Mouse (Mus musculus) embryonic facial prominence, embryonic 15.5 days (tissue): ENCODE data around the gene Gm21985. TPM values are rescaled to one million over a fixed set of nuclear protein-coding genes. Genes with fewer than 3 reads are reported as not detected.

Experiments used
- ATAC-seq: fragments of 200-750 bp; cut with Nextera tagmentation; 2 replicates; pipeline ENCODE4 v1.8.0; 2017; ENCODE audit warnings: low read depth, moderate TSS enrichment; ENCODE audit not compliant: insufficient number of reproducible peaks, low FRiP score, low TSS enrichment
- H3K27ac ChIP-seq: fragments of 300-500 bp; sonication (generic); replicated peaks from 2 replicates; pipeline ENCODE4 v1.5.1; 2015; ENCODE audit warnings: mild to moderate bottlenecking, inconsistent platforms
- H3K27me3 ChIP-seq: fragments of 300-500 bp; sonication (generic); 2 replicates; pipeline ENCODE4 v1.6.1; 2015; ENCODE audit warnings: inconsistent platforms
- H3K36me3 ChIP-seq: fragments of 300-500 bp; sonication (generic); 2 replicates; pipeline ENCODE4 v1.6.1; 2015; ENCODE audit warnings: mild to moderate bottlenecking, inconsistent platforms
- H3K4me1 ChIP-seq: fragments of 300-500 bp; sonication (generic); 2 replicates; pipeline ENCODE4 v1.6.1; 2015; ENCODE audit warnings: inconsistent platforms
- H3K4me2 ChIP-seq: fragments of 300-500 bp; sonication (generic); replicated peaks from 2 replicates; pipeline ENCODE4 v1.6.1; 2015; ENCODE audit warnings: mild to moderate bottlenecking, inconsistent platforms
- H3K4me3 ChIP-seq: fragments of 300-500 bp; sonication (generic); replicated peaks from 2 replicates; pipeline ENCODE4 v1.5.1; 2015; ENCODE audit warnings: mild to moderate bottlenecking, inconsistent platforms
- H3K9ac ChIP-seq: fragments of 300-500 bp; sonication (generic); 2 replicates; pipeline ENCODE4 v1.6.1; 2015; ENCODE audit warnings: inconsistent platforms
- H3K9me3 ChIP-seq: fragments of 300-500 bp; sonication (generic); replicated peaks from 2 replicates; pipeline ENCODE4 v1.6.1; 2016; ENCODE audit warnings: inconsistent platforms
- WGBS: fragments of 180-500 bp; shearing (Covaris S2); methylation state at CpG from one replicate; pipeline ENCODE4 v1.1.7; 2015; 5-methylcytosine and 5-hydroxymethylcytosine counted together
- polyA plus RNA-seq: library from polyadenylated mRNA; unstranded; fragments of >200 nt; fragmentation: Nextera tagmentation; extraction: Ambion mirVana; gene quantifications from 2 replicates; pipeline ENCODE4 v1.2.1, GENCODE M21; 2015

Gm21985 gene
- polyA plus RNA-seq, 1 experiment from 2014 or later = not detected

- no peak for ATAC-seq
- WGBS = 90% methylated on average over 6 of the region's 6 CpGs
- H3K4me2 ChIP-seq = no peak overlapping the region
- no peak overlapping the region for H3K9ac ChIP-seq
- H3K4me1 ChIP-seq = no peaks in the 10 kb centered on the region
- H3K27me3 ChIP-seq = no peaks in the 10 kb centered on the region
- no peak overlapping the region for H3K27ac ChIP-seq
- no peak overlapping the region for H3K4me3 ChIP-seq
- H3K9me3 ChIP-seq = no peaks in the 10 kb centered on the region
- peaks cover 23% of the 10 kb centered on the region for H3K36me3 ChIP-seq
Observed at GRCm38 (mm10) chr2:112337211-112337610, 71.1 kb downstream of the Gm21985 start.

GRCm38 (mm10) chr2:112339736-112340135 is 73.6 kb downstream of the Gm21985 start:
- Histone ChIP-seq H3K9me3 (no peaks in the 10 kb centered on the region), H3K4me2 (no peak overlapping the region), H3K4me1 (no peaks in the 10 kb centered on the region), H3K27me3 (no peaks in the 10 kb centered on the region), H3K36me3 (peaks cover 21% of the 10 kb centered on the region; the same call in 1 of the 2 replicates), H3K9ac (no peak overlapping the region), H3K27ac (no peak overlapping the region), H3K4me3 (no peak overlapping the region)
- ATAC-seq = no peak
- 82% methylated on average over 2 of the region's 2 CpGs for WGBS

- no peaks in the 10 kb centered on the region for H3K27me3 ChIP-seq
- no peak overlapping the region for H3K4me2 ChIP-seq
- no peak for ATAC-seq
- WGBS = 66% methylated on average over 3 of the region's 3 CpGs
- no peak overlapping the region for H3K9ac ChIP-seq
- H3K4me1 ChIP-seq = no peaks in the 10 kb centered on the region
- no peak overlapping the region for H3K4me3 ChIP-seq
- no peaks in the 10 kb centered on the region for H3K9me3 ChIP-seq
- H3K36me3 ChIP-seq = peaks cover 17% of the 10 kb centered on the region; the same call in 1 of the 2 replicates
- no peak overlapping the region for H3K27ac ChIP-seq
Observed at GRCm38 (mm10) chr2:112341117-112341516, 75.0 kb downstream of the Gm21985 start.

GRCm38 (mm10) chr2:112348246-112348645 is 82.1 kb downstream of the Gm21985 start:
- Histone ChIP-seq H3K4me3 (no peak overlapping the region), H3K4me2 (no peak overlapping the region), H3K36me3 (peaks cover 46% of the 10 kb centered on the region), H3K27ac (no peak overlapping the region), H3K9ac (no peak overlapping the region), H3K9me3 (no peaks in the 10 kb centered on the region), H3K4me1 (no peaks in the 10 kb centered on the region), H3K27me3 (no peaks in the 10 kb centered on the region)
- no peak for ATAC-seq
- 84% methylated on average over 3 of the region's 3 CpGs for WGBS

- no peak for ATAC-seq
- WGBS = 91% methylated on average over 7 of the region's 7 CpGs
- H3K4me1 ChIP-seq = no peaks in the 10 kb centered on the region
- H3K4me3 ChIP-seq = no peak overlapping the region
- H3K27ac ChIP-seq = no peak overlapping the region
- H3K9me3 ChIP-seq = no peaks in the 10 kb centered on the region
- no peaks in the 10 kb centered on the region for H3K27me3 ChIP-seq
- peaks cover 65% of the 10 kb centered on the region for H3K36me3 ChIP-seq
- no peak overlapping the region for H3K9ac ChIP-seq
- no peak overlapping the region for H3K4me2 ChIP-seq
Observed at GRCm38 (mm10) chr2:112353685-112354455, 87.8 kb downstream of the Gm21985 start.

- H3K36me3 ChIP-seq = peaks cover 74% of the 10 kb centered on the region
- ATAC-seq = no peak
- H3K4me3 ChIP-seq = no peak overlapping the region
- H3K27me3 ChIP-seq = no peaks in the 10 kb centered on the region
- H3K9me3 ChIP-seq = no peaks in the 10 kb centered on the region
- H3K9ac ChIP-seq = no peak overlapping the region
- no peak overlapping the region for H3K4me2 ChIP-seq
- no peaks in the 10 kb centered on the region for H3K4me1 ChIP-seq
- no peak overlapping the region for H3K27ac ChIP-seq
- 52% methylated on average over 2 of the region's 2 CpGs for WGBS
Observed at GRCm38 (mm10) chr2:112359611-112360010, 93.5 kb downstream of the Gm21985 start.

GRCm38 (mm10) chr2:112360012-112360780 is 94.1 kb downstream of the Gm21985 start:
- Histone ChIP-seq H3K4me1 (no peaks in the 10 kb centered on the region), H3K27ac (no peak overlapping the region), H3K27me3 (no peaks in the 10 kb centered on the region), H3K4me2 (no peak overlapping the region), H3K9me3 (no peaks in the 10 kb centered on the region), H3K9ac (no peak overlapping the region), H3K4me3 (no peak overlapping the region), H3K36me3 (peaks cover 74% of the 10 kb centered on the region)
- 83% methylated on average over 12 of the region's 12 CpGs for WGBS
- ATAC-seq = no peak

- WGBS = 81% methylated on average over 2 of the region's 2 CpGs
- Histone ChIP-seq H3K4me3 (no peak overlapping the region), H3K4me2 (no peak overlapping the region), H3K9me3 (no peaks in the 10 kb centered on the region), H3K27me3 (no peaks in the 10 kb centered on the region), H3K36me3 (peaks cover 70% of the 10 kb centered on the region), H3K4me1 (no peaks in the 10 kb centered on the region), H3K27ac (no peak overlapping the region), H3K9ac (no peak overlapping the region)
- no peak for ATAC-seq
Observed at GRCm38 (mm10) chr2:112360781-112361169, 94.7 kb downstream of the Gm21985 start.

GRCm38 (mm10) chr2:112367222-112367621 is 101.1 kb downstream of the Gm21985 start:
- no peaks in the 10 kb centered on the region for H3K9me3 ChIP-seq
- H3K27ac ChIP-seq = peak overlapping the region; percentile 91; the same call in 1 of the 2 replicates
- peak overlapping the region; percentile 83 for H3K9ac ChIP-seq
- no peak for ATAC-seq
- peak overlapping the region; percentile 96 for H3K4me3 ChIP-seq
- peaks cover 20% of the 10 kb centered on the region for H3K36me3 ChIP-seq
- H3K27me3 ChIP-seq = no peaks in the 10 kb centered on the region
- 13% methylated on average over 15 of the region's 15 CpGs for WGBS
- H3K4me1 ChIP-seq = peaks cover 13% of the 10 kb centered on the region
- peak overlapping the region; percentile 86 for H3K4me2 ChIP-seq

- WGBS = 2% methylated on average over 46 of the region's 46 CpGs
- peak within 1 kb of the TSS; percentile 96 for H3K4me3 ChIP-seq
- ATAC-seq = peak; percentile 80
- peak within 1 kb of the TSS; percentile 91 for H3K27ac ChIP-seq
- peak within 1 kb of the TSS; percentile 86 for H3K4me2 ChIP-seq
- H3K9me3 ChIP-seq = no peaks in the 10 kb centered on the region
- peaks cover 13% of the 10 kb centered on the region for H3K4me1 ChIP-seq
- peaks cover 17% of the 10 kb centered on the region for H3K36me3 ChIP-seq
- H3K27me3 ChIP-seq = no peaks in the 10 kb centered on the region
- peak within 1 kb of the TSS; percentile 83 for H3K9ac ChIP-seq
Observed at GRCm38 (mm10) chr2:112367726-112368673, 101.9 kb downstream of the Gm21985 start, which contains the start of gene Emc4. Gene Emc4 (minus strand): TSS chr2:112368027.

- no peak overlapping the region for H3K27ac ChIP-seq
- H3K9me3 ChIP-seq = no peaks in the 10 kb centered on the region
- H3K4me2 ChIP-seq = no peak overlapping the region
- no peaks in the 10 kb centered on the region for H3K27me3 ChIP-seq
- no peaks in the 10 kb centered on the region for H3K36me3 ChIP-seq
- WGBS = 50% methylated on average over 5 of the region's 5 CpGs
- no peak overlapping the region for H3K9ac ChIP-seq
- no peak for ATAC-seq
- H3K4me3 ChIP-seq = no peak overlapping the region
- peaks cover 13% of the 10 kb centered on the region for H3K4me1 ChIP-seq
Observed at GRCm38 (mm10) chr2:112369941-112370340, 103.8 kb downstream of the Gm21985 start.
